Mouse (Mus musculus) MEL-GATA-1-ER (cell line): ENCODE measurements around the gene Lcn6.
"Not testable (repeated sequence)": the region's sequence is repeated elsewhere in the genome, so short reads cannot be mapped to it uniquely, and the experiment has no call there.

Experiments
- DNase-seq: peaks from one replicate; pipeline ENCODE4 v3.0.0-alpha.2; 2012; ENCODE audit warnings: low read depth; ENCODE audit errors: extremely low read depth

Lcn6 gene

DNA sequence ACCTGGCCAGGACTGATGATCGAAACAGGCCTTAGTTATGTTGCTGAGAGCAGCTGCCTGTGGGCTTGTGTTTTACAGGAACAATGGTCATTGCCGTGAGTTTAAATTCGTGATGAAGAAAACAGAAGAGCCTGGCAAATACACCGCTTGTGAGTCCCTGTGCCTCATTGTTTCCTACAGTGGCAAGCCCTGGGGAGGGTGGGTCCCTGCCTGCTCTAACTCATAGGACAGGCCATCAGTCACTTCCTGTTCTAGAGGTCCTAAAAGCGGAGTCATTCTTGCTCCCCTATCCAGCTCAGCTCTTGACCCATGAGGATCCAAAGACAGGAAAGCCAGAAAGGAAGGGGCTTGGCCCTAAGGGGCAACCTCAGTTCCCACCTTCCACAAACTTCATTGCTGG lies 24.4 kb downstream of the Lcn6 start:
- no peak for DNase-seq

DNA sequence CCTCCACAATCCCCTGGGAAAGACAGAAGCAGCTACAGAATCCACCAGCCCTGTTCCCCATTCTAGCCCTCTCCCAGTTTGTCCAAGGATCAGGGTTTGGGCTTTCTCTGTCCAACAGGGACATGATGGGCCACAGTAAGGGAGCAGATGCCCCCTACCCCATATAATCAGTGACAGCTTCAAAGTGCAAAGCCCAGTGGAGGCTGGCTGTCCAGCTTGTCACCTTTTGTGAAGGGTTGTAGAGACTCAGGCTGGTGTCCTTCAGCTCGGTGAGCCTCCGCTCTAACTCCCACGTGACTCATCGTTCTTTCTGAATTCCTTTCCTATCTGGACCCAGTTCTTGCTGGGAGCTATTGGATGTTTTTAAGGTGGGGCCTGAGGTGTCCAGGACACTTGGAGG lies 27.1 kb downstream of the Lcn6 start:
- no peak for DNase-seq

DNA sequence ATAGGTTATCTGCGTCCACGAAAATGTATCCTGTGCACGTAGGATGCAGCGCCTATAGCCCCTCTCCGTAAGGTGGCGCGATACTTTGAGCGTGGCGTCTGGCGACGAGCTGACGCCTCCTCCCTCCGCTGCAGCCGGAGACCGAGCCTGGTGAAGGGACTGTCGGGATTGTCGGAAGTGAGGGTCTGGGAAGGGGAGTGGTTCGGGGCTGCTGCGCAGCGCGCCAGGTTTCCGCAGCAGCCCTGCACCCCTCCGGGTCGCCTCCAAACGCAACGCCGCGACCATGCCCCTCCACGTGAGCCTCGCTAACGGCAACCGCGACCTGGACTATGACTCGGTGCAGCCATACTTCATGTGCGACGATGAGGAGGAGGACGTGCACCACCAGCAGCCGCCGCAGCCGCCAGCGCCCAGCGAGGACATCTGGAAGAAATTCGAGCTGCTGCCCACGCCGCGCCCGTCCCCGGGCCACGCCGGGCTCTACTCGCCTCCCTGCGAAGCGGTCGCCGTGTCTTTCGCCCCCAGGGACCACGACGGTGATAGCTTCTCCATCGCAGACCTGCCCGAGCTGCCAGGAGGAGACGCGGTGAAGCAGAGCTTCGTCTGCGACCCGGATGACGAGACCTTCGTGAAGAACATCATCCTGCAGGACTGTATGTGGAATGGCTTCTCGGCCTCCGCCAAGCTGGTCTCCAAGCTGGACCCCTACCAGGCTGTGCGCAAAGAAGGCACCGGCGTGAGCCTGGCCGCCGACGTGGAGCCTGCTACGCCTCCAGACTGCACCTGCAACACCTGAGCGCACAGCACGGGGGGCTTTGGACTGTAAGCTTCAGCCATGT lies 30.3 kb downstream of the Lcn6 start, which contains the start of gene Bmyc:
Gene Bmyc (plus strand): TSS at position 97 of the 839 bp plus-strand sequence.
- no peak for DNase-seq

DNA sequence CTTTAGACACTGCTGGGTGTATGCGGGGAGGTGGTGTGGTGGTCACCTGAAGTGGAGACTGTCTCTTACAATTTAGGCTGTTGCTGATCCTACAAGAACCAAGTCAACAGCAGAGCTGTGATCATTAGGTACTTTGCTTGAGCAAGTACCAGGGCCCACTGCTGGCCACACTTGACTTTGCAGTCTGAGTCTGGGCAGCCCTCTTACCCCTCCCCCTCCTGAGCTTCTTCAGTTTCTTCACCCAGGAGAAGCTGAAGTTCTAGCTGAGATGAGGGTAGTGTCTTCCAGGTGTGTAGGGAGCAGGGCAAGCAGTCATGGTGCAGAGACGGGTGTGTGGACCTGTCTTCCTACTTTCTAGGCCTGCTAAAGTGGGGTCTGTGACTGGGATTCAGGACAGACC lies 31.5 kb downstream of the Lcn6 start:
- no peak for DNase-seq

DNA sequence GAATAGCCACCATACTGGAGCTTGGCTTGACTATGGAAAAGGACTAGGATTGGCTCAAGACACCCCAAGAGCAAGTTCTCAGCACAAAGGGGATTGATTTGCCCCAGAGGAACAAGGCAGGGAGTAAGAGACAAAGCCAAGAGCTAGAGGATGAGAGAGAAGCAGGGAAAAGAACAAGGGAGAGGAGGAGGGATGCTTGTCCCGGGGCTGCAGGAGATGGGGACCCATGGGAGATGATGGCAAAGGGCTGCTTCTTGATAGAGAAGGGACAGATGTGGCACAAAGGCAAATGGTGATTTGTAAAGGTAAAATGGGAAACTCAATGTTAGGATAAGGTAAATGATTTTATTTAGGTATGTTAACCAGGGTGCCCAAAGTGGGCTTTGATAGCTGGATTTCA lies 32.5 kb downstream of the Lcn6 start:
- not testable (repeated sequence) for DNase-seq

DNA sequence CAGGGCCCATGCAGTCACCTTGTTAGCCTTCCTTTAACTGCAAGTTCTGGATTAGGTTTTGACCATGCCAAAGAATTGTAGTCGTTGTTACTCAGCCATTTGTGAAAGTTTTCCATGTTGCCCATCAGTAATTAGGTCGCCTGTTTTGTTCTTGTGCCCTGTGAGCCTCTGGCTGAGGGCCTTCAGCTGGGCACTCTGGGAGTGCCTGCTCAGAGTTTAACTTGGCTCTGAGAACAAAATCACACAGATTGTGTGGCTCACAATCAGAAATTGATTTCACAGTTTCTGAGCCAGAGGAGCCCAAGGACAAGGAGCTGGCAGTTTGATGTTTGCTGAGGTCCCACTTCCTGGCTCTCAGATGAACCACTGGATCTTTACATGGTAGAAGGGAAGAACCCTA lies 33.2 kb downstream of the Lcn6 start:
- not testable (repeated sequence) for DNase-seq

DNA sequence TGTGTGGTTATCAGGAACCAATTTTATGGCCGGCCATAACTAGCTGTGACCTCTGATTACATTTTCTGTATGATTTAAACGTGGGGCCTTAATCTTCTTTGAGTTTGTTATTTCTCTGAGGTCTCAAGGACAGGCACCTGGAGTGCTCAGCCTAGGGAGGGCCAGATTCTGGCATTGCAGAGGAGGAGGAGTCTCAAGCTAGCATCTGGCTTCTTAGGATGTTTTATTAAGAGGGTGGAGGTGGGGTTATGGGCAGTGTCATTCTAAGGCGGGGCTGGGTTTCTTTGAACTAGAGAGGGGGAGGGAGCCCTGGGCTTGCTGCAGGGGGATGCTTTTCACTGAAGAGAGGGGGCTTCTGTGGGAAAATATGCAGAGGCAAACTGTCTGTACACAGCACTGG lies 35.1 kb downstream of the Lcn6 start:
- DNase-seq: not testable (repeated sequence)

DNA sequence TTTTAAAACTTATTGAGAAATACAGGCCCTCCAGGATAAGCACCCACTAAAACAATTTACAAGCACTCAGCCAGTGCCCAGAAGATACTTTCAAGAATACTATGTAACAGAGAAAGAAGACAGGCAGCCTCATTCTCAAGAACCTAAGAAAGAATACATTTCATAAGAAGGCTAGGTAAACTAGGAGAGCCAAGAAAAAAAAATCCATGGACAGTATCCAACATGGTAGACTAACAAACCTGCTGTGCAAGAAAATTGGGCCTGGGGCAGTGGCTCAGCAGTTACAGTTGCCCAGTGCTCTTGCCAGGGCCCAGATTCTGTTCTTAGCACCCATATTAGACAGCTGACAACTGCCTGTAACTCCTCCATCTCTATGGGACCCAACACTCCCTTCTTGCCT lies 40.6 kb downstream of the Lcn6 start:
- no peak for DNase-seq
